18 mouse cellular contexts compared by ENCODE assay signal in the genomic region with DNA sequence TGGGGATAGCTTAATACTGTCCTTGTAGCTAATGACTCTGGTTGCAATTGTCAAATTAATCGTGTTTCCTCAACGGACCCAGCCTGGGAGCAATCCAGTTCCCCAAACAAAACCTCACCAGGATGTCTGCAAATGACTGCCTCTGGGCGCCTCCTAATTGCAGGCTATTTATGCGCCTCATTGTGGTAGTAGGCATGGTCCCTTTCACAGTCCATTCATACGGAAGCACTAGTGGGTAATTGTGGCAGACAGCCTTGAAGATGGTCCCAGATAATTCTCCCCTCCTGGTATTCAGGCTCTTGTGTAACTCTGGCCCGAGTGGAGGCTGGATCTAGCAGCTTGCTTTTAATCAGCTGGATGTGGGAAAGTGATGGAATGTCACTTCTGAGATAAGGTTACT.
DNase-seq lines count a peak whose midpoint lies in the region; ATAC-seq and TF ChIP-seq lines count a peak whose summit lies in the region.
"Had no signal": no experiment of that assay in that cellular context is flagged by ENCODE, and none has a peak within 500 bp of the region (broad histone marks: within the 10 kb centered on the region; RNA-seq: fewer than 3 reads in every experiment).

No protein-coding gene starts in this region.

- H3K4me1 ChIP-seq in midbrain, embryonic 12.5 days: peaks cover 15% of the 10 kb centered on the region
- H3K4me1 ChIP-seq in midbrain, embryonic 10.5 days: peaks cover 14% of the 10 kb centered on the region
- peaks cover 14% of the 10 kb centered on the region for H3K4me1 ChIP-seq in forebrain, embryonic 13.5 days
- H3K4me1 ChIP-seq in kidney, adult 2 months (ENCODE audit: control insufficient read depth, insufficient read depth, low read length): no peaks in the 10 kb centered on the region
- H3K4me1 ChIP-seq in heart, embryonic 11.5 days (ENCODE audit: control insufficient read depth, insufficient read depth, low read length): no peaks in the 10 kb centered on the region
- H3K4me1 ChIP-seq: intestine, embryonic 15.5 days; limb, embryonic 12.5 days had no signal

- no peak overlapping the region for H3K9ac ChIP-seq in midbrain, embryonic 12.5 days (replicated peaks)
- H3K9ac ChIP-seq in forebrain, embryonic 13.5 days: no peak overlapping the region
- no peak overlapping the region for H3K9ac ChIP-seq in heart, embryonic 11.5 days (ENCODE audit: low read depth, low read length)
- H3K9ac ChIP-seq: intestine, embryonic 15.5 days; limb, embryonic 12.5 days; liver, embryonic 14.5 days; neural tube, embryonic 13.5 days had no signal

- H3K36me3 ChIP-seq in midbrain, embryonic 12.5 days: no peaks in the 10 kb centered on the region
- no peaks in the 10 kb centered on the region for H3K36me3 ChIP-seq in midbrain, embryonic 10.5 days
- no peaks in the 10 kb centered on the region for H3K36me3 ChIP-seq in forebrain, embryonic 13.5 days (ENCODE audit: poor library complexity, severe bottlenecking)
- no peaks in the 10 kb centered on the region for H3K36me3 ChIP-seq in kidney, adult 2 months (ENCODE audit: control insufficient read depth, insufficient read depth, low read length)
- no peaks in the 10 kb centered on the region for H3K36me3 ChIP-seq in heart, embryonic 11.5 days (ENCODE audit: control insufficient read depth, insufficient read depth, low read length)
- H3K36me3 ChIP-seq: intestine, embryonic 15.5 days; limb, embryonic 12.5 days; neural tube, embryonic 13.5 days had no signal

- H3K4me3 ChIP-seq in midbrain, embryonic 12.5 days: no peak overlapping the region
- no peak overlapping the region for H3K4me3 ChIP-seq in midbrain, embryonic 10.5 days
- no peak overlapping the region for H3K4me3 ChIP-seq in forebrain, embryonic 13.5 days
- no peak overlapping the region for H3K4me3 ChIP-seq in kidney, adult 2 months (ENCODE audit: insufficient read depth, low read depth, low read length)
- H3K4me3 ChIP-seq in heart, embryonic 11.5 days (ENCODE audit: low read depth, low read length): no peak overlapping the region
- H3K4me3 ChIP-seq: gastrocnemius, adult 2 months; intestine, embryonic 15.5 days; layer of hippocampus, adult 2 months; left cerebral cortex, adult 2 months; limb, embryonic 12.5 days; neural tube, embryonic 13.5 days had no signal

- peak; percentile 66; the same call in 1 of the 2 replicates for ATAC-seq in midbrain, embryonic 12.5 days (ENCODE audit: low FRiP score, low read depth)
- peak; percentile 70; the same call in 1 of the 2 replicates for ATAC-seq in forebrain, embryonic 13.5 days
- ATAC-seq in heart, embryonic 11.5 days (replicated peaks; ENCODE audit: insufficient number of reproducible peaks, low FRiP score, low TSS enrichment): no peak
- ATAC-seq: intestine, embryonic 15.5 days had no signal

- no peak overlapping the region; the same call in 1 of the 2 replicates for H3K4me2 ChIP-seq in midbrain, embryonic 12.5 days (replicated peaks)
- no peak overlapping the region; the same call in 1 of the 2 replicates for H3K4me2 ChIP-seq in forebrain, embryonic 13.5 days
- H3K4me2 ChIP-seq in heart, embryonic 11.5 days: no peak overlapping the region
- H3K4me2 ChIP-seq: intestine, embryonic 15.5 days; limb, embryonic 12.5 days; neural tube, embryonic 13.5 days had no signal

- H3K9me3 ChIP-seq in midbrain, embryonic 12.5 days: no peaks in the 10 kb centered on the region
- H3K9me3 ChIP-seq in midbrain, embryonic 10.5 days (replicated peaks): no peaks in the 10 kb centered on the region
- no peaks in the 10 kb centered on the region for H3K9me3 ChIP-seq in forebrain, embryonic 13.5 days (replicated peaks)
- H3K9me3 ChIP-seq in heart, embryonic 11.5 days (replicated peaks; ENCODE audit: control insufficient read depth, low read length): no peaks in the 10 kb centered on the region
- H3K9me3 ChIP-seq: intestine, embryonic 15.5 days; limb, embryonic 12.5 days; neural tube, embryonic 13.5 days had no signal

- no peak for TF ChIP-seq CTCF in kidney, adult 2 months (conservative IDR thresholded peaks at IDR 0.05; ENCODE audit: insufficient read depth, insufficient read length, low read depth, low read length)

- H3K27ac ChIP-seq in midbrain, embryonic 12.5 days (replicated peaks): no peak overlapping the region
- H3K27ac ChIP-seq in midbrain, embryonic 10.5 days (replicated peaks): no peak overlapping the region
- H3K27ac ChIP-seq in forebrain, embryonic 13.5 days: no peak overlapping the region
- no peak overlapping the region for H3K27ac ChIP-seq in kidney, adult 2 months (ENCODE audit: insufficient read depth, low read depth, low read length)
- H3K27ac ChIP-seq in heart, embryonic 11.5 days (ENCODE audit: low read depth, low read length): no peak overlapping the region
- H3K27ac ChIP-seq: gastrocnemius, adult 2 months; intestine, embryonic 15.5 days; layer of hippocampus, adult 2 months; left cerebral cortex, adult 2 months; limb, embryonic 12.5 days; liver, embryonic 14.5 days; neural tube, embryonic 13.5 days had no signal

- DNase-seq in midbrain, embryonic 10.5 days (ENCODE audit: low spot score): no peak
- peak; percentile 13 for DNase-seq in embryo, embryonic 10.5 days (ENCODE audit: low spot score)
- peak; percentile 89 for DNase-seq in retina, postnatal 1 day
- DNase-seq in kidney, adult 2 months: no peak
- DNase-seq: cerebellum, adult 18-20 months; gastrocnemius, adult 2 months; heart, adult 18-20 months; lung, postnatal 14 days; thymus, postnatal 25 days had no signal

- H3K27me3 ChIP-seq in midbrain, embryonic 12.5 days: 0 out of 2 replicates have a peak, but pooled peaks cover 6% of the 10 kb centered on the region
- H3K27me3 ChIP-seq in midbrain, embryonic 10.5 days (ENCODE audit: low read depth, poor library complexity, severe bottlenecking): no peaks in the 10 kb centered on the region
- peaks cover 62% of the 10 kb centered on the region for H3K27me3 ChIP-seq in forebrain, embryonic 13.5 days
- H3K27me3 ChIP-seq in kidney, adult 2 months (replicated peaks; ENCODE audit: control insufficient read depth, insufficient read depth, low read length): no peaks in the 10 kb centered on the region
- H3K27me3 ChIP-seq in heart, embryonic 11.5 days (ENCODE audit: control insufficient read depth, insufficient read depth, low read length): no peaks in the 10 kb centered on the region

- no peak for TF ChIP-seq POLR2A in kidney, adult 2 months (IDR thresholded peaks at IDR 0.05; ENCODE audit: low read depth, low read length)

- 4% methylated on average over 6 of the region's 6 CpGs for WGBS in midbrain, embryonic 12.5 days
- 8% methylated on average over 6 of the region's 6 CpGs for WGBS in midbrain, embryonic 10.5 days
- WGBS in forebrain, embryonic 13.5 days: 0% methylated on average over 6 of the region's 6 CpGs
- 8% methylated on average over 6 of the region's 6 CpGs for WGBS in kidney, adult 2 months
- WGBS in heart, embryonic 11.5 days (ENCODE audit: insufficient replicate concordance): 13% methylated on average over 6 of the region's 6 CpGs

Comparison
In these comparisons a context has a peak if more than half of its experiments do, and no peak if none do; other contexts are left out.
1. DNase-seq: peak in embryo, embryonic 10.5 days (single experiment) and retina, postnatal 1 day (single experiment); none in midbrain, embryonic 10.5 days (single experiment) and kidney, adult 2 months (single experiment).